Mouse (Mus musculus): Measurements from ENCODE around the gene Srgap2.
A peak's percentile ranks its signal among the peaks of the same experiment; 100 is the strongest.

The Srgap2 gene

GRCm38 (mm10) chr1:131526371-131527270 is 531 bp downstream of the Srgap2 start:
- DNase-seq (ENCODE audit: low spot score), result peak; percentile 54

- DNase-seq (ENCODE audit: low spot score), result peak; percentile 39
Measured at GRCm38 (mm10) chr1:131525586-131526271, 1.4 kb downstream of the Srgap2 start.

GRCm38 (mm10) chr1:131525101-131525585 is 2.0 kb downstream of the Srgap2 start:
- peak; percentile 23 for DNase-seq (ENCODE audit: low spot score)

- DNase-seq (ENCODE audit: low spot score), result no peak
Measured at GRCm38 (mm10) chr1:131523794-131524193, 3.4 kb downstream of the Srgap2 start.

- DNase-seq (ENCODE audit: low spot score), result no peak
Measured at GRCm38 (mm10) chr1:131516588-131516987, 10.6 kb downstream of the Srgap2 start.

GRCm38 (mm10) chr1:131514197-131514596 is 13.0 kb downstream of the Srgap2 start:
- DNase-seq (ENCODE audit: low spot score), result no peak

GRCm38 (mm10) chr1:131513136-131513535 is 14.0 kb downstream of the Srgap2 start:
- no peak for DNase-seq (ENCODE audit: low spot score)

- DNase-seq (ENCODE audit: low spot score), result no peak
Measured at GRCm38 (mm10) chr1:131511661-131512500, 15.3 kb downstream of the Srgap2 start.

GRCm38 (mm10) chr1:131511131-131511530 is 16.0 kb downstream of the Srgap2 start:
- no peak for DNase-seq (ENCODE audit: low spot score)

GRCm38 (mm10) chr1:131501681-131502080 is 25.5 kb downstream of the Srgap2 start:
- DNase-seq (ENCODE audit: low spot score), result no peak

GRCm38 (mm10) chr1:131498231-131498630 is 28.9 kb downstream of the Srgap2 start:
- DNase-seq (ENCODE audit: low spot score), result no peak

GRCm38 (mm10) chr1:131493966-131494898 is 32.9 kb downstream of the Srgap2 start:
- no peak for DNase-seq (ENCODE audit: low spot score)

GRCm38 (mm10) chr1:131492360-131492759 is 34.8 kb downstream of the Srgap2 start:
- DNase-seq (ENCODE audit: low spot score), result no peak

GRCm38 (mm10) chr1:131491579-131491978 is 35.6 kb downstream of the Srgap2 start:
- no peak for DNase-seq (ENCODE audit: low spot score)

GRCm38 (mm10) chr1:131489312-131489711 is 37.8 kb downstream of the Srgap2 start:
- no peak for DNase-seq (ENCODE audit: low spot score)

GRCm38 (mm10) chr1:131486094-131486850 is 40.9 kb downstream of the Srgap2 start:
- DNase-seq (ENCODE audit: low spot score), result no peak

GRCm38 (mm10) chr1:131482242-131482641 is 44.9 kb downstream of the Srgap2 start:
- no peak for DNase-seq (ENCODE audit: low spot score)

GRCm38 (mm10) chr1:131481391-131481790 is 45.8 kb downstream of the Srgap2 start:
- DNase-seq (ENCODE audit: low spot score), result no peak

- DNase-seq (ENCODE audit: low spot score), result no peak
Measured at GRCm38 (mm10) chr1:131478770-131479305, 48.3 kb downstream of the Srgap2 start.

- DNase-seq (ENCODE audit: low spot score), result no peak
Measured at GRCm38 (mm10) chr1:131475306-131475705, 51.8 kb downstream of the Srgap2 start.

Measured in ovary, postnatal 10 days (tissue).